Mouse (Mus musculus): ENCODE results near the gene Prex1. TPM values are rescaled to one million over a fixed set of nuclear protein-coding genes. Genes with fewer than 3 reads are reported as not detected.

Prex1 gene
- total and polyA plus RNA-seq, 2 experiments from 2014 or later, result 4.0 to 6.2 TPM

DNA sequence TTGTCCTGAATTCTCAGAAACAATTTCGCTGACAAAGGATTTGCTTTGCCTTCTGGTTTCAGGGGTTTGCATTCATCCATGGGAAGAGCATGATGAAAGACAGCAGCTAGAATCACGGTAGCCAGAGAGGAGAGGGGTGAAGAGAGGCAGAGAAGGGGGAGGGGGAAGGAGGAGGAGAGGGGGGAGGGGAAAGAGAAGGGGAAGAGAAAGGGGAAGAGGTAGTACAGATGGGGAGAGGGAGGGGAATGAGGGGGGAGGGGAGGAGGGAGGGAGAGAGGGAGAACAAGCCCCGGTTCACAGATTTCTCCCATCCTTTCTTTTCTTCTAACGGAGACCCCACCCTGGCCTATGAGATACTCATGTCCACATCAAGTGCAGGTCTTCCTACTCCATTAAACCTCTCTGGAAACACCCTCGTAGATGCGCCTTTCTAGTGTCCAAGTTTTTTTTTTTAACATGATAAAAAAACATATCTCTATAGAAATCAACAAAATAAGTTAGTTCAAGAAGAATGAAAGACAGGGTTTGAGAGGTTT, 196.7 kb downstream of the Prex1 start:
- no peak overlapping the region for H3K4me2 ChIP-seq (ENCODE audit: low read depth, low read length)
- H3K4me1 ChIP-seq (ENCODE audit: control insufficient read depth, insufficient read depth), result peaks cover 22% of the 10 kb centered on the region
- 74% methylated on average over 6 of the region's 6 CpGs for WGBS

More for the DNA sequence above, 196.7 kb downstream of the Prex1 start:
- H3K9ac ChIP-seq (replicated peaks; ENCODE audit: low read depth, low read length), result no peak overlapping the region
- no peaks in the 10 kb centered on the region for H3K36me3 ChIP-seq (replicated peaks; ENCODE audit: control insufficient read depth, insufficient read depth, low read length)
- H3K27me3 ChIP-seq (ENCODE audit: control insufficient read depth, insufficient read depth, low read length), result no peaks in the 10 kb centered on the region
- TF ChIP-seq CTCF (IDR thresholded peaks at IDR 0.05; ENCODE audit: low read depth) (no peak), EP300 (IDR thresholded peaks at IDR 0.05; ENCODE audit: low read depth) (no peak)
- no peaks in the 10 kb centered on the region for H3K9me3 ChIP-seq (replicated peaks; ENCODE audit: control insufficient read depth, low read length)
- 0 out of 2 replicates have a peak overlapping the region, but pooled peaks have one; percentile 34 for H3K27ac ChIP-seq (ENCODE audit: low read depth)
- no peak overlapping the region for H3K4me3 ChIP-seq (ENCODE audit: low read depth, low read length)
- DNase-seq (ENCODE audit: low spot score) (no peak), ATAC-seq (ENCODE audit: insufficient read depth, low read depth) (no peak)

Other genes with a start within 250 kb of the Prex1 start
- gene Trp53rkb, start 78.7 kb upstream of the Prex1 start, total RNA-seq (2014; rRNA removed; ENCODE audit: low replicate concordance), result 5.6 and 6.2 TPM in 2 replicates
- gene Trp53rkb, start 78.7 kb upstream of the Prex1 start, polyA plus RNA-seq (2015; fragmentation: Nextera tagmentation; extraction: Ambion mirVana), result 3.9 TPM in 2 replicates
- gene Arfgef2, start 91.8 kb upstream of the Prex1 start, total RNA-seq (2014; rRNA removed; ENCODE audit: low replicate concordance), result 15.4 and 15.5 TPM in 2 replicates
- 4.2 and 5.2 TPM in 2 replicates for gene Arfgef2, start 91.8 kb upstream of the Prex1 start, polyA plus RNA-seq (2015; fragmentation: Nextera tagmentation; extraction: Ambion mirVana)
- 62.5 and 64.2 TPM in 2 replicates for gene Cse1l, start 192.2 kb upstream of the Prex1 start, total RNA-seq (2014; rRNA removed; ENCODE audit: low replicate concordance)
- 38.8 and 41.2 TPM in 2 replicates for gene Cse1l, start 192.2 kb upstream of the Prex1 start, polyA plus RNA-seq (2015; fragmentation: Nextera tagmentation; extraction: Ambion mirVana)